Mouse (Mus musculus) urinary bladder, adult 18-20 months (tissue): ENCODE results near the gene Tfcp2.
"Not testable (repeated sequence)": the region's sequence is repeated elsewhere in the genome, so short reads cannot be mapped to it uniquely, and the experiment has no call there.

Source experiments
- DNase-seq, 2 experiments: peaks; one replicate each; pipeline ENCODE4 v3.0.0; 2022; ENCODE audit warnings: low spot score in 2 of 2, mixed read lengths in 2 of 2

Tfcp2 gene

DNA sequence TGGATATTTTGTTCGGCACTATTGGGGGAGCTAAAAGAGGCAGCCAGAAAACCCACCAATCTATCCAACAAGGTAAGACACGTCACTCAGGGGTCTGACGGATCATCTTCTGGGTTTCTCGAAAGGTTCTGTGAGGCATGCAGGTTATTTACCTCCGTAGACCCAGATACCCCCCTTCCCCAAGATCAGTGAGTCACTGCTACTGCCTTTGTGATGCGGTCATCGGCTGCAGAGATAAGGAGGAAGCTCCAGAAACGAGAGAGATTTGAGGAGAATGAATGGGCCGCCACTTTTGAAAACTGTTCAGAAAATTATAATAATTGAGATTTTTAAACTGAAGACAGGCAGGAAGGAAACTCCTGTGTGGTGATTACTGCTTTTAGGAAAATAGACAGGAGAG, 4.6 kb upstream of the Tfcp2 start:
- no peak for DNase-seq

DNA sequence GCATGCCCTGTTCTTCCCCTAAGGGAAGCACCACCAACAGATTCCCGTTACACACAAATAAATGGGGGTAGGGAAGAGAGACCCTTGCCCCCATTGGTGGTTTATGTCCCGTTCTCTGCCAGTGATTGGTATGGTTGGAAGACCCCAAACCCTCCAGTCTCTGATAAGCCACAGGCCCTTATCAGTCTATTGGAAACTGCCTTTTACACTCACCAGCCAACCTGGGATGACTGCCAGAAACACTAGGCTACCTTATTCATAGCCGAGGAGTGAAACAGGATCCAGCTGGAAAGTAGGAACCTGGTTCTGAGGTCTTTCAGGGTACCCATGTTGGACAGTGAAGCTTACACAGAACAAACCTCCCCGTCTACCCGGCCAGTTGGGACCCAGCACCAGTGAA, 4.2 kb upstream of the Tfcp2 start:
- no peak for DNase-seq

DNA sequence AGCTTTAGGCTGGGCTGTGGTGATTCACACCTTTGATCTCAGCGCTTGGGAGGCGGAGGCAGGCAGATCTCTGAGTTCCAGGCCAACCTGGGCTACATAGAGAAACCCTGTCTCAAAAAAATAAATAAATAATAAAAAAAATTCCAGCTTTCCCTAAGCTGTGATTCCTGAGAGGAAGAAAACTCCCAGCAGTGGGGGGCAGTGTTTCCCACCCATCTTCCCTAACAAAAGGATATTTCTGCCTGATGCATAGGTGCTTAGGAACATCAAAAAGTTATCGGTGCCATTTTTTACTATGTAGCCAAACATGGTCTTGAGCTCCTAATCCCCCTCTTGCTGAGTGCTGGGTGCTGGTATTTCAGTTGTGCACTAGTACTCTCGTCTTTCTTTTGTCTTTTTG, 1.5 kb downstream of the Tfcp2 start:
- no peak for DNase-seq

DNA sequence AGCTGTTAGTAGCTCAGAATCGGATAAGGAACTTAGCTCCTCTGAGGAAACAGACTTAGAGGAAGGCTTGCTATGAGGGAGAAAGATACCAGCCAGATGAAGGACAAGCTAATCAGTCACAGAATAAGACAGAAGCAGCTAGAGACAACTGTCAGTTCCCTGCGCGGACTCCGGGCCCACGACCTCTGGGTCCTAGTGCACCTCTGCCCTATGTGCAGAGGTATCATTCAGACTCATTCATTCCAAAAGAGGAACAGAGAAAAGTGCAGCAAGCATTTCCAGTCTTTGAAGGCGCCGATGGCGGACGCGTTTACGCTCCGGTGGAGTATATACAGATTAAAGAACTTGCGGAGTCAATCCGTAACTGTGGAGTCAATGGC, 8.2 kb downstream of the Tfcp2 start:
- DNase-seq = not testable (repeated sequence)

DNA sequence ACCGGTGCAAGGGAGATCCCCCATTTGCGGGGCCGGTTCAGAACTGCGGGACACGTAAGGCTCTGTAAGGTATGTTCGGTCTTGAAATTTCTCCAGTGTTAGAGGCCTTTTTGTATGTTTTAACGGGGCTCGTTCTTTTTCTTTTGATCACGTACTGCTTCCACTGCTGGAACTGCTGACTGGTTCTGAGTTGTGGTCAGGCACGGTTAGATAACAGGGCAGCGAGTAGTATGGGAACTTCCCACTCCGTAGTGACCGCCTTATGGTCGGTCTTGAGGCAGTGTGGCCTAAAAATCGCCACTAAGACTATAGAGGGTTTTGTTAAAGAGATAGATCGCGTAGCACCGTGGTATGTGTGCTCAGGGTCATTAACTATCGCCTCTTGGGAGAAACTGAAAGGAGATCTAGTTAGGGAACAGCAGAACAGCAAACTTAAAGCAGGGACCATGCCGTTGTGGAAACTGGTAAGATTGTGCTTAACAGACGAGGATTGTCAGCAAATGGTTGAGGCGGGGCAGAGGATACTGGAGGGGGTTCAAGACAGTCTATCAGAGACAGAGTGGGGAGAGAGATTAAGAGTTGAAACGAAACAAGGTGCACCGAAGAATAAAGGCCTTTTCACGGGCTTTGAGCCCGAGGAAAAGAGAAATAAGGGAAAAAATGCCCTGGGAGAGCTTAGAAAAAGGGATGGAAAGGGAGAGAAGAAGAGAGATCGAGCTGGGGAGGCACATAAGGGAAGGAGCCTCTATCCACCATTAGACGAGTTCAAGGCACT, 8.7 kb downstream of the Tfcp2 start:
- DNase-seq = not testable (repeated sequence)

DNA sequence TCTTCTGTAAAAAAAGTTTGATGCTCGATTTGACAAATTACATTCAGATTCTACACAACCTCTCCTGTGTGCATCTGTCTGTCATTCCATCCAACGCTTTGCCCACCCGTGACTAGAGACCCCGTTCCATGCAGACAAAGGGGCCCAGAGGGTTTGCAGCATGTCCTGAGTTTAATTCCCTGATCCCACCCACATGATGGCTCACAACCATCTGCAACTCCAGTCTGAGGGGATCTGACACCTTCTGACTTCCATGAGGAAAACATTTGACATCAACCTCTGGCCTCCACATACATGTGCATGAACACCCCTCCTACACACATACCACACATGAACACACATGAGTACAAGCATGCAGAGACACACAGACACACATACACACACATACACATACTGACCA, 10.4 kb downstream of the Tfcp2 start:
- no peak for DNase-seq

DNA sequence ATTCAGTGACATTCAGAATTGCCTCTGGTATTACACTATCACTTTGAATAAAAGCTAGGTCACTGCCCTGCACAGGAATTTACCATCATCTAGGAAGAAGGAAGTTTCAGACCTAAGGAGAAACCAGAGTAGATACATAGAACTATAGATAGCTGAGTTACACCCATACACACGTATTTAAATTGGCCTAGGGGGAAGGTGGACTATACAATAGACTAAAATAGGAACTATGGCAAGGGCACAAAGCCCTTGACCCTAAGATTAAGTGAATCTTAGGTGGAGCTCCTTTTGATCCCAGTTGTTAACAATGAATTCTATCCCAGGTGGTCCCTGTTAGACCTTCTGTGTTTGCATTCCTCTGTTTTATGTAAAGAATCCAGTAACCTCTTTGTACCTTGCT, 10.8 kb downstream of the Tfcp2 start:
- DNase-seq = not testable (repeated sequence)

DNA sequence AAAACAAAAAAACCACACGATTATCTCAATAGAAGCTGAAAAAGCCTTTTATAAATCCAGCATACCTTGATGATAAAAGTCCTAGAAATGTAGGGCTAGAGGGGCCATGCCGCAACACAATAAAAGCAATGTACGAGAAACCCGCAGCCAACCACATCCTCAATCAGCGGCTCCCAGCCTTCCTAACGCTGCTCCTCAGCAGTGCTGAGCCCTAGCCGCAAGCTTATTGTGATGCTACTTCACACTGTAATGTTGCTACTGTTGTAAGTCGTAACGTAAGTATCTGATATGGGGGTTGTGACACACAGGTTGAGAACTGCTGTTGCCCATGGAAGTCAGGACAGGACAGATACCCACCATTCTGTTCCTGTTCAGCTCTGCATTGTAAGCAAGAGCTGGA, 12.4 kb downstream of the Tfcp2 start:
- no peak for DNase-seq

DNA sequence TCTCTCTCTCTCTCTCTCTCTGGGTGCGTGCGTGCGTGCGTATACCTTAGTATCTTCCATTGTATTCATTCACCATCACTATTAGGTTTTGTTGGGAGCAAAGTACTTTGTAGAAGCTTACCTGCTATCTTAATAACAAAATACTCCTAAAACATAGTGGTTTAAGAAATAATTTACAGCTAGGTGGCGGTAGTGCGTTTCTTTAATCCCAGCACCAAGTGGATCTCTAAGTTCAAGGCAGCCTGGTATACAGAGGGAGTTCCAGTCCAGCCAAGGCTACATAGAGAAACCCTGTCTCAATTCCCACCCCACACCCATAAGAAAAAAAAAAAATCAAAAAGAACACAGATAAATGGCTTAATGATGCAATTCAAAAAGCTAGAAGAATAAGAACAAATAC, 13.9 kb downstream of the Tfcp2 start:
- DNase-seq = no peak

DNA sequence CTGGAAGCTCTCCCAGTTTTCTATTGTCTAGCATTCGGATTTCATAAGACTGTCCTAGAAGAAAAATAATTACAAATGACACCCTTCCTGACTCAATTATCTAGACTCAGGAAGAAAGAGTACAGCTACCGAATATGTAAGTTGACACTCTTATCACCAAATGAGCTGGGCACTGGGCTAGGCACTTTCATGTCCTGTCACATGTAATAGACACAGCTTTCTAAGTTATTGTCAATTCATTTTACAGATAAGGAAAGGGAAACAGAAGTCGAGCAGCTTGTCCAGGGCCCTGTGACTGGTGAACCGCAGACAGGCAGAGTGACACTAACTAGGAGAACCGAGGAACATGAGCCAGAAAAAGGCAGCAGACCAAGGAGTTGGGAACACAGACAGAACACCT, 23.9 kb downstream of the Tfcp2 start:
- no peak for DNase-seq

DNA sequence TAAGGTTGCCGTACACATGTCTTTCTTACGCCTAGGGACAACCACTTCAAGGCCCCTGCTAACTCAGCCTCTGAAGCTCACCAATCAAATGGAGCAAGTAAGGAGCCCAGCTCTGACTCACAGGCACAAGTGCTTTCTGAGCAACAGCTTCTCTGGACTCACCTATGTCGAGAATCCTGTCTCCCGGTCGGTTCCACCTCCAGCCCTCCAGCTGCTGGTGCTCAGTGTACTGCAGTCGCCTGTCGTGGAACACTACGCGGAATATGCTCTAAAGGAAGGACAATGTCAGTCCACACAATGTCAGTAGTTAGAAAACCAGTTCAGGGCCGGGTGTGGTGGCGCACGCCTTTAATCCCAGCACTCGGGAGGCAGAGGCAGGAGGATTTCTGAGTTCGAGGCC, 26.4 kb downstream of the Tfcp2 start:
- no peak for DNase-seq

DNA sequence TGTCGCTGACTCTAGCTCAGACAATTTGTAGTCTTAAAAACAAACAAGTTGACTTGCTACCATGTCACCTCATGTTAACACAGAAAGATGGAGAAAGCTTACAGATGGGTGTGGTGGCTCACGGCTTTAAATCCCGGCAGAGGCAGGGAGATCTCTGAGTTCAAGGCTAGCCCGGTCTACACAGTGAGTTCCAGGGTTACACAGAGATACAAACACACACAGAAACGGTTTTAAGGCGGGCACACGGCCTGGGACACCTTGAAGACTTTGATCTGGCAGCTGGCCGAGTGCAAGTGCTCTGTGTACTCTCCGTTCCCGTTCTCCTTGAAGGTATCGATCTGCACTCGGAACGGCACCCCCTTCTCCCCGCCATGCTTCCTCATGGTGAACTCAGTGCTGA, 31.5 kb downstream of the Tfcp2 start:
- no peak for DNase-seq

DNA sequence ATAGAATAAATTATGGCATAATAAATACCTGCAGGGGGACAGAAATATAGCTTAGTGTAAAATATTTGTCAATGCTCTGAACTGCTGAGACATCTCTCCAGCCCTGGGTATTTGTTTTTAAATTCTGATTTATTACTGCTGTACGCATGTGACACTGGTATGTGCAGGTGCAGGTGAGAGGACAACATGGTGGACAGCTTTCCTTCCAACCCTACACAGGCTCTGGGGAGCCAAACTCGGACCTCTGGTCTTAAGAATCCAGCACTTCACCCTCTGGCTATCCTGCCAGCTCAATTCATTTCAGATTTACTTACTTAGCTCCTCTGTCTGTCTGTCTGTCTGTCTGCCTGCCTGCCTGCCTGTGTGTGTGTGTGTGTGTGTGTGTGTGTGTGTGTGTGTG, 36.7 kb downstream of the Tfcp2 start:
- no peak for DNase-seq

DNA sequence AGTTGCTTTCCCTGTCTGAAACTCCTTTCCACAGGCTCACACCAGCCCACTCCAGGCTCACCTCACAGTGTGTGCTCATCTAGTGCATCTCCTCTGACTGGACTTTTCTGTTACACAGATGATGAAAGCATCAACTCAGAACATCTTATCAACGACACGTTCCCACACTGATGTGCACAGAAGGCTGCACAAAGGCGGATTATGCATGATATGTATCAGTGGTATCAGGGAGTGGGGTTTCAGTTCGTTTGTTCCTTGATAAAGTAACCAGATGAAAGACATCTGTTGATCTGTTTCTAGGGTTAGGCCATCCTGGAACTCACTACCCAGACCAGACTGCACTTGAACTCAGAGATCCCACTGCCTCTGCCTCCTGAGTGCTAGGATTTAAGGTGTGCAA, 38.4 kb downstream of the Tfcp2 start:
- no peak for DNase-seq

DNA sequence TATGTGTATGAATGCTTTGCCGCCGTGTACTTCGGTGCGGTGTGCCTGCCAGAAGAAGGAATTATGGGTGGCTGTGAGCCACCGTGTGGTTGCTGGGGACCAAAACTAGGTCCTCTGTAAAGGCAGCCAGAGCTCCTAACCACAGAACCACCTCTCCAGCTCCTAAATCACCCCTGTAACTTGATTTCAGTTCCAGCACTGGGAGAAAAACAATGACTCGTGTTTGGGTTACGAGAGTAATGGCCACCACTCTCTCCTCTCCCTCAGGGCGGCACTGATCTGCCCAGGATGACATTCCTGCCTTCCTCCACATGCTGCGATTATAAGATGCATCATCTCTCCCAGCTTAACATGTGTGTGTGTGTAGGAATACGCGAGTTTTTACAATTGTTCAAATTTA, 41.7 kb downstream of the Tfcp2 start:
- no peak for DNase-seq

DNA sequence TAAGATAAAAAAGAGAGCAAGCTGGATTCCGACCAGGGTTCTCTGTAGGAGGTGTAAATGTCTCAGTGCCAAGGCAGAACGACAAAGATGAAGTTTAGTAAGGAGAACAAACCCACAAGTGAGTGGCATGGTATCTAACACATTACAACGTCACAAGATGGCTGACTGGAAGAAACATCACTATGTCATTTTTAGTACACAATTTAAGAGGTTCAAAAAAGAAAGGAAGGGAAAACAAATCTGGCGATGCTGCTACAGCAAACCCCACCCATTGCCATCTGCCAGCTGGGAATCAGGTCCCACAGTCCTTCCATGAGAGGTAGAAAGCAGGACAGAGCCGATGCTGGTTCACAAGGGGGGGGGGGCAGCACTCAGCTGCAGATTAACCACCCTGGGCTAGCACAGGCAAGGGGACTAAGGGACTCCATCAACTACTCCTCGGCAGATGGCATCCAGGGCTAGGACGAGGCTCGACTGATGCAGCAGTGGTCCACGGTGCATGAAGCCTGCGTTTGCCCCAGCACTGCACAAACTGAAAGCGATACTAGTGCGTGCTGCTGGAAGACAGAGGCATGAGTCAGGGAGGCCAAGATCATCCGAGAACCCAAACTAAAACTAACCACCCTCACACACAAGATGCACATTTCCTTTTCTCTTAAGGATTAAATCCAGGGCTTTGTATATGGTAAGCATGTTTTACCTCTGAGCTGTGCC, 43.2 kb downstream of the Tfcp2 start:
- DNase-seq = no peak

DNA sequence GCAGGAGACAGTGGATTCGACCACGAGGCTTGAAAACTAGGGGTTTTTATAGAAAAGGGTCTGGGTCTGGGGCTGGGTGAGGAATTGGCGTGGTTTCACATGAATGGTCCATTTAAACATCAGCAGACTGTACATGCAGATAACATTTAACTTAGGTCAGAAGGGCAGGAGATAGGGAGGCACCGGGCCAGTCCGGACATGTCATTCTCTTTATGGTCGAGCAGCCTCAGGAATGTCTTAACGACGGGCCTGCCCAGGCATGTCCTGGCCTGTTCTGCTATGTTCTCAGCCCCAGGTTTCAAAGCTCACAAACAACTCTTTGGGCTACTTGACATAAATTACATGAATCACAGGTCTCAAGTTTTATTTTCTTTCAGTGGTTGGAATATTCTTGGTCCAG, 52.3 kb downstream of the Tfcp2 start:
- DNase-seq = not testable (repeated sequence)

DNA sequence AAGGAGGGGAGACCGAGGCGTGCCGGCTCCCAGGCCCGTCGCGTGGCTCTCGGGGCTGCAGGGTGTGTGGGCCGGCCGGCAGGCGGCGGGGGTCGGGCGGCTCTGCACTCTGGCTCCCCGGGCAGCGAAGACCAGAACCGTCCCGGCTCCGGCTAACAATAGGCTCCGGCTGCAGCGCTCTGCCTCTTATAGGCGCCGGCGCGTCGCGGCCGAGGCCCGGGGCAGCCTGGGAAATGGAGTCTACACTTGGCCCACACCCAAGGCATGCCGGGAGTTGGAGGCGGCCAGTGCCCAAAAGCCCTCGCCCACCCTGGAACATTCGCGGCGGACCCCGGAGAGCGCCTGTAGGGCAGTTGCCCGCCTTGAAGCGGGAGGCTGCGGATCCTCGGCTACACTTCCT, 56.7 kb downstream of the Tfcp2 start, which contains the start of gene Csrnp2:
Csrnp2 (minus strand) TSS at position 387 of the 400 bp plus-strand sequence.
- DNase-seq = peak; percentile 84 to 88

DNA sequence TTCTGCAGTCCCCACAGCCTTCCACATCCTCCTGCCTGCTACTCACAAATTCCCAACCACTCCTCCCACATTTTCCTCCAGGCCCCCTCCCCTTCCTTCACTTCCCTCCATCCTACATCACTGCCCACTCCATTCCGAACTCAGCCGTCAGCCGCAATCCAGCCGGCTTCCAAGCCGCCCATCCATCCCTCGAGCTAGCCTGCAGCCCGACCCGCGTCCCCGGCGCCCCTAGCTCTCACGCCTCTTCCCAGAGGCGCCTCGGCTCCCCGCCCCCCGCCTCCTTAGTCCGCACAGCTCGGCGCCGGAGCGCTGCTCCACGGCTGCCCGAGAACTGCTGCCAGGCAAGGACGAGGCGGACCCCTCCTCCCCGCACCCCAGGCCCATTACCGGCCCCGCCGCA, 57.2 kb downstream of the Tfcp2 start:
- no peak for DNase-seq

DNA sequence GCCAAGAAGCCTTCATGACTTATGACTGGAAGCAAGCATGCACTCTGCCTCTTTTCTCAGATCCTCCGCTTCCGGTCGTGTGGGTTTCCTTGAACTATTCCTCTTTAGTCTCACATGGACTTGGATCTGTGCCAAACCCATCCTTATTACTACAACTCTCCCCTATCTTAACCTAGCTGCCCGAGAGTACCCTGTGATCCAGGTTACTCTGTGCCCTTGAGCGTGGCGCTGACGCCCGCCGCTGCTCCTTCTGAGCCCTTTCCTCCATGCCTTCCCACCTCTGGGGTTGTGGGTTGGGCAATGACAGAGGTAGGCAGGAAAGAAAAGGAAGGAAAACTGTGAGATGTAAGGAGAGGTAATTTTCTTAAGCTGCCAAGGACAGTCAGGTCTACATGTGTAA, 59.8 kb downstream of the Tfcp2 start:
- no peak for DNase-seq

DNA sequence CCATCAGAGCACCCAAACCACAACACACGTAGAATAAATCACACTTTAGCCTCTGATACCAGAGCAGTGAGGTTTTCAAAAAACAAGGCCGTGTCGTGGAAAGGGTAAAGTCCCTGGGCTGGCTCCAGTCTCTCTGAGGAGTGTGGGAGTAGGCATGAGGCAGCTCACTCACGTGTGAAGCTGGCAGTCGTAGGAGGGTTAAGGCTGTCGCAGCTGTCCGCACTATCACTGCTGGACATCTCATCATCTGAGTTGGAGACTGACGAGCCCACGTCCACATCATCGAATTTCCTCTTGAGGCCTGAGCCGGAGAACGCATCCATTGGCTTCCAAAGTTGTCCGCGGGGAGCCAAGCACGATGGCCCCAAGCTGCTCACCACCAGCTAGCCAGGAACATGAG, 62.5 kb downstream of the Tfcp2 start:
- no peak for DNase-seq

DNA sequence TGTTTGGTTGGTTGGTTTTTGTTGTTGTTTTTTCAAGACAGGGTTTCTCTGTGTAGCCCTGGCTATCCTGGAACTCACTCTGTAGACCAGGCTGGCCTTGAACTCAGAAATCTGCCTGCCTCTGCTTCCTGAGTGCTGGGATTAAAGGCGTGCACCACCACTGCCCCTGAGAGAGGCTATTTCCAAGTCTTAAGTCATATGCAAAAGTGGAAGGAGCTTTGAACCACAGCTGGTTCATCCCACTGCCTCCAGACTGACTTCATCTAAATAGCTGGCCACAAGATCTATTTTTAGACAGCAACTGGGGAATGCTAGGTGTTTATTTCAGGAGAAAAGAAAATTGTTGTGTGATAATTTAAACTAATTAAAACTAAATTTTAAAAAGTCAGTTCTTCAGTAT, 63.5 kb downstream of the Tfcp2 start:
- not testable (repeated sequence) for DNase-seq

DNA sequence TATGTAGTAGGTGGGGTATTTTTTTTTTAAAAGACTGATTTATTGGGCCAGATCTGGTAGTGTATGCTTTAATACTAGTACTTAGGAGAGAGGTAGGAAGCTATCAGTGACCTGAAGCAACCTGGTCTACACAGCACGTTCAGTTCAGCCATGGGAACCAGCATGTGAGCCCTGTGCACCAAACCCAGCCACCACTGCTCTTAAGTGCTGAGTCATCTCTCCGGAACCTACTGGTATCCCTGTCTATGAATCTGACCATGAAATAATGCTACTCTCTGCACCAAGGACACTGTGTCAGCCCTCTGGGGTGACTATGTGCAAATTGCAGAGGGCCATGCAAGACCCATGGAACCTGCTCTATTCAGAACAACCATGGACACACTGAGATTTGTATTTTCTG, 64.8 kb downstream of the Tfcp2 start:
- no peak for DNase-seq

DNA sequence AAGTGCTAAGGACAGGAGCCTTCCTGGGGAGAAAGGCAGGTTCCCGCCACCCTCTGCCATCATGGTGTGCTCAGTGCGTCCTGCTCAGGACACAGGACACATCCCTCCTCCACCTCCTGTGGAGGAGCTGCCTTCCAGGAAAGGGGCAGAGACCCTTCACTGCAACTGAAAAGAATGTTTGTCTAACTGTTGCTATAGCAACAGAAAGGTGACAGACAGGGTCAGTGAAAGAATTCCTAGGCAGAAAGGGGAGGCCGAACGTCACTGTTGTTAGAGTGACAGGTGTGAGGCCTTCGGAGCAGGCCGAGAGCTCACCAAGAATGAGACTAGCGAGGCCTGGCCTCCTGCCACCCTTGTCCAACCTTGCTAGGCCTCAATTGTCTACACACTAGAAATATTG, 65.4 kb downstream of the Tfcp2 start:
- no peak for DNase-seq
